Mouse (Mus musculus): Measurements from ENCODE around the gene Git1. TPM values are rescaled to one million over a fixed set of nuclear protein-coding genes. Genes with fewer than 3 reads are reported as not detected.
A peak's percentile ranks its signal among the peaks of the same experiment; 100 is the strongest.

The Git1 gene
- 4.5 and 4.9 TPM in 2 replicates for polyA plus RNA-seq (2012)

GRCm38 (mm10) chr11:77493512-77494343 is at the start of gene Git1:
TSS of gene Git1 (plus strand) at chr11:77493562.
- peaks cover 77% of the 10 kb centered on the region for H3K4me1 ChIP-seq (ENCODE audit: control insufficient read depth)
- peaks cover 5% of the 10 kb centered on the region for H3K36me3 ChIP-seq (ENCODE audit: control insufficient read depth)
- H3K4me3 ChIP-seq (replicated peaks), result peak within 1 kb of the TSS; percentile 65
- H3K27me3 ChIP-seq (ENCODE audit: control insufficient read depth), result peaks cover 37% of the 10 kb centered on the region
- peaks cover 2% of the 10 kb centered on the region; the same call in 1 of the 2 replicates for H3K9me3 ChIP-seq (ENCODE audit: control insufficient read depth, low read length)
- TF ChIP-seq TAL1 (IDR thresholded peaks at IDR 0.05; ENCODE audit: low read length), result no peak
- TF ChIP-seq GATA1 (IDR thresholded peaks at IDR 0.05; ENCODE audit: low read length), result no peak

DNA sequence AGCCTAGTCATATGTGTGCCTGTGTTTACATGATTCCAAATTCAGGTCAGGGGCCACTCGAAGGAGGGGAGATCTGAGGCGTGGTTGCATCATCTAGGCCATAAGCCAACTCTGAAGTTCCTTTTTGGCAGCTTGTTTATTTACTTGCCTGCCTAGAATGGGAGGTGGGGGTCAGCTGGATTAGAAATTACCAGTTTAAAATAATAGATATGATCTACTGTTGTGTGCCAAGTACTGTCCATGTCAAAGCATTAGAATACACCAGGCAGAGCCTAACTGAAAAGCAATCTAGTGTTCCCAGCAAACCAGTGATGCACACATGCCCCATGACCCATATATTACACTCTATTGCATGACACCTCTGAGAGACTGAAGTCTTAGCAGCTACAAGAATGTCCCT is 48.4 kb upstream of the Git1 start:
- H3K4me1 ChIP-seq (ENCODE audit: control insufficient read depth), result peaks cover 21% of the 10 kb centered on the region
- no peaks in the 10 kb centered on the region for H3K9me3 ChIP-seq (ENCODE audit: control insufficient read depth, low read length)
- H3K36me3 ChIP-seq (ENCODE audit: control insufficient read depth), result peaks cover 38% of the 10 kb centered on the region
- TF ChIP-seq GATA1 (IDR thresholded peaks at IDR 0.05; ENCODE audit: low read length) (no peak), TAL1 (IDR thresholded peaks at IDR 0.05; ENCODE audit: low read length) (no peak)
- H3K27me3 ChIP-seq (ENCODE audit: control insufficient read depth), result no peaks in the 10 kb centered on the region
- H3K4me3 ChIP-seq (replicated peaks), result no peak overlapping the region

GRCm38 (mm10) chr11:77446628-77447041 is 46.7 kb upstream of the Git1 start:
- Histone ChIP-seq H3K27me3 (ENCODE audit: control insufficient read depth) (no peaks in the 10 kb centered on the region), H3K4me3 (replicated peaks) (no peak overlapping the region), H3K9me3 (ENCODE audit: control insufficient read depth, low read length) (no peaks in the 10 kb centered on the region), H3K36me3 (ENCODE audit: control insufficient read depth) (peaks cover 30% of the 10 kb centered on the region), H3K4me1 (ENCODE audit: control insufficient read depth) (peaks cover 18% of the 10 kb centered on the region)
- TF ChIP-seq TAL1 (IDR thresholded peaks at IDR 0.05; ENCODE audit: low read length), result no peak
- no peak for TF ChIP-seq GATA1 (IDR thresholded peaks at IDR 0.05; ENCODE audit: low read length)

- H3K36me3 ChIP-seq (ENCODE audit: control insufficient read depth), result peaks cover 30% of the 10 kb centered on the region
- no peak overlapping the region for H3K4me3 ChIP-seq (replicated peaks)
Measured at GRCm38 (mm10) chr11:77449224-77449623, 44.1 kb upstream of the Git1 start.

GRCm38 (mm10) chr11:77451670-77452069 is 41.7 kb upstream of the Git1 start:
- Histone ChIP-seq H3K4me3 (replicated peaks) (no peak overlapping the region), H3K27me3 (ENCODE audit: control insufficient read depth) (no peaks in the 10 kb centered on the region), H3K4me1 (ENCODE audit: control insufficient read depth) (peaks cover 8% of the 10 kb centered on the region), H3K9me3 (ENCODE audit: control insufficient read depth, low read length) (no peaks in the 10 kb centered on the region), H3K36me3 (ENCODE audit: control insufficient read depth) (peaks cover 38% of the 10 kb centered on the region)
- TF ChIP-seq TAL1 (IDR thresholded peaks at IDR 0.05; ENCODE audit: low read length), result no peak
- TF ChIP-seq GATA1 (IDR thresholded peaks at IDR 0.05; ENCODE audit: low read length), result no peak

More at GRCm38 (mm10) chr11:77449224-77449623, 44.1 kb upstream of the Git1 start:
- no peaks in the 10 kb centered on the region for H3K9me3 ChIP-seq (ENCODE audit: control insufficient read depth, low read length)
- peaks cover 18% of the 10 kb centered on the region for H3K4me1 ChIP-seq (ENCODE audit: control insufficient read depth)
- no peaks in the 10 kb centered on the region for H3K27me3 ChIP-seq (ENCODE audit: control insufficient read depth)
- TF ChIP-seq GATA1 (IDR thresholded peaks at IDR 0.05; ENCODE audit: low read length) (no peak), TAL1 (IDR thresholded peaks at IDR 0.05; ENCODE audit: low read length) (no peak)

DNA sequence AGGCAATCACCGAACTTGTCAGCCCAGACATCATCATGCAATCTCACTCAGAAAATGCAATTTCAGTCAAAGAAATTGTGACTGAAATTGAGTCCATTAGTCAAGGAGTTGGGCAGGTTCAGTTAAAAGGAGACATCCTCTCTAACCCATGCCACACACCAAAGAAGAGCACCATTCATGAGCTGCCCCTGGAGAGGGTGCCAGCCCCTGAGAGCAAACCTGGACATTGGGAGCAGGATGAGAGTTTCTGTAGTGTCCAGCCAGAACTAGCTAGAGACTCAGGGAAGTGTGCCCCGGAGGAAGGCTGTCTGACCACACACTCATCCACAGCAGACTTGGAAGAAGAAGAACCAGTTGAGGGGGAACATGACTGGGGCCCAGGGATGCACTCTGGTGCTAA is 40.0 kb upstream of the Git1 start:
- no peaks in the 10 kb centered on the region for H3K27me3 ChIP-seq (ENCODE audit: control insufficient read depth)
- no peak overlapping the region for H3K4me3 ChIP-seq (replicated peaks)
- H3K4me1 ChIP-seq (ENCODE audit: control insufficient read depth), result no peaks in the 10 kb centered on the region
- H3K9me3 ChIP-seq (ENCODE audit: control insufficient read depth, low read length), result no peaks in the 10 kb centered on the region
- TF ChIP-seq GATA1 (IDR thresholded peaks at IDR 0.05; ENCODE audit: low read length), result no peak
- TF ChIP-seq TAL1 (IDR thresholded peaks at IDR 0.05; ENCODE audit: low read length), result no peak
- peaks cover 38% of the 10 kb centered on the region for H3K36me3 ChIP-seq (ENCODE audit: control insufficient read depth)

DNA sequence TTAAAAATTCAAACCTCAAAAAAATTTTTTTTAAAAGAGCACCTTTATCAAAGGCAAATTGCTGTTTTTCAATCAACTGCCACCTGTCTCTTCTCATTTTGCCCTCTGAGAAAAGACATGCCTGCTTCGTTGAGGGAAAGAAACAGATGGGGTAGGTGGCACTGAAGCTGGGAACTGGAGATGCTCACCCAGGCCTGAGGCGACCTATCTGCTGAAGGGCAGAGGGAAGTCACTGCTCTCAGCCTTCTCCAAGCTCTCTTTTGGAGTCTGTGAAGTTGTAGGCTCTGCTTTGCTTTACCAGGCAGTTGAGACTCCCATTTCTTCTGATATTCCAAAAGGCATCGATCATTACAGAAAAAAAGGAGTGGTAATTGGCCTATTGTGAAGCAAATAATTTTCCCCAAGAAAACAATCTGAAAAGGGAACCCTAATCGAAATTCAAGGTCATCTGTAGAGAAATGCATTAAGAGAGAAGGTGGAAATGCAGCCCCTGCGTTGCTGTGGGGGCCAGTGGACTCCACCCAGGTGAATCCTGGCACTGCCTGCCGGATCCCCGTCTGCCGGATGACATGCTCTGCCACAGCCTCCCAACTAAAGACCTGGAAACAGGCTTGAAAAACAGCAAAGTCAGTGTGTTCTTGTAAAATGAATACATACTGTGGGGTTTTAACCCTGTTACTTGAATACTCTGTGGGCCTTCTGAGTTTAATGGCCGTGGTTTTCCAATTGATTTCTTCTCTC is 37.4 kb upstream of the Git1 start:
- no peak for TF ChIP-seq TAL1 (IDR thresholded peaks at IDR 0.05; ENCODE audit: low read length)
- H3K4me1 ChIP-seq (ENCODE audit: control insufficient read depth), result no peaks in the 10 kb centered on the region
- peaks cover 24% of the 10 kb centered on the region for H3K36me3 ChIP-seq (ENCODE audit: control insufficient read depth)
- no peak overlapping the region for H3K4me3 ChIP-seq (replicated peaks)
- no peaks in the 10 kb centered on the region for H3K9me3 ChIP-seq (ENCODE audit: control insufficient read depth, low read length)
- peaks cover 16% of the 10 kb centered on the region for H3K27me3 ChIP-seq (ENCODE audit: control insufficient read depth)

GRCm38 (mm10) chr11:77456866-77457265 is 36.5 kb upstream of the Git1 start:
- Histone ChIP-seq H3K27me3 (ENCODE audit: control insufficient read depth) (peaks cover 25% of the 10 kb centered on the region), H3K4me1 (ENCODE audit: control insufficient read depth) (no peaks in the 10 kb centered on the region; the same call in 1 of the 2 replicates), H3K9me3 (ENCODE audit: control insufficient read depth, low read length) (no peaks in the 10 kb centered on the region), H3K4me3 (replicated peaks) (no peak overlapping the region), H3K36me3 (ENCODE audit: control insufficient read depth) (peaks cover 24% of the 10 kb centered on the region)
- TF ChIP-seq TAL1 (IDR thresholded peaks at IDR 0.05; ENCODE audit: low read length), result no peak
- no peak for TF ChIP-seq GATA1 (IDR thresholded peaks at IDR 0.05; ENCODE audit: low read length)

- H3K27me3 ChIP-seq (ENCODE audit: control insufficient read depth), result peaks cover 75% of the 10 kb centered on the region
- H3K36me3 ChIP-seq (ENCODE audit: control insufficient read depth), result no peaks in the 10 kb centered on the region
- TF ChIP-seq TAL1 (IDR thresholded peaks at IDR 0.05; ENCODE audit: low read length) (no peak), GATA1 (IDR thresholded peaks at IDR 0.05; ENCODE audit: low read length) (no peak)
Measured at GRCm38 (mm10) chr11:77461856-77462255, 31.5 kb upstream of the Git1 start.

More at GRCm38 (mm10) chr11:77461856-77462255, 31.5 kb upstream of the Git1 start:
- H3K4me1 ChIP-seq (ENCODE audit: control insufficient read depth), result peaks cover 10% of the 10 kb centered on the region
- no peaks in the 10 kb centered on the region; the same call in 1 of the 2 replicates for H3K9me3 ChIP-seq (ENCODE audit: control insufficient read depth, low read length)
- peak overlapping the region; percentile 48 for H3K4me3 ChIP-seq (replicated peaks)

Data from erythroblast, embryonic 14.5 days (primary cell).